Mouse (Mus musculus) retina, postnatal 7 days (tissue): ENCODE results near the gene Dars.
"Not testable (repeated sequence)": the region's sequence is repeated elsewhere in the genome, so short reads cannot be mapped to it uniquely, and the experiment has no call there.

Experiments used
- DNase-seq: peaks from one replicate; pipeline ENCODE4 v3.0.0-alpha.2; 2012; ENCODE audit warnings: low read depth, low spot score

The Dars gene

DNA sequence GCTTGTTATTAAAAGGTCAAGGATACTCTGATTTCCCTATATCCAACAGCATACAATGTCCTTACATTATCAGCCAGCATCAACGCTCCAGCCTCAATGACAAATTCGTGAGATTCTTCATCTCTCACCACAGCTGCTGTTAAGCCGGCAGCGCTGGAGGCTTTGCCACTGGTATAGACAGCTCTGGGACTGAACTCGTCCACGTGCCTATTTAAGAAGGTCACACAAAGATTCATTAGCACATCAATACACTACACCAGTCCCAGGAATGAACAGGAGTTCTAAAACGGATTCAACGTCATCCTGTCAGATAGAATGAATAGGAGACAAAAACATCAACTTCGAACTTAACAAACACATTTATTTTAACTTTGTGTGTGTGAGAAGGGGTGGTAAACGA is 72.9 kb downstream of the Dars start:
- DNase-seq, result no peak

DNA sequence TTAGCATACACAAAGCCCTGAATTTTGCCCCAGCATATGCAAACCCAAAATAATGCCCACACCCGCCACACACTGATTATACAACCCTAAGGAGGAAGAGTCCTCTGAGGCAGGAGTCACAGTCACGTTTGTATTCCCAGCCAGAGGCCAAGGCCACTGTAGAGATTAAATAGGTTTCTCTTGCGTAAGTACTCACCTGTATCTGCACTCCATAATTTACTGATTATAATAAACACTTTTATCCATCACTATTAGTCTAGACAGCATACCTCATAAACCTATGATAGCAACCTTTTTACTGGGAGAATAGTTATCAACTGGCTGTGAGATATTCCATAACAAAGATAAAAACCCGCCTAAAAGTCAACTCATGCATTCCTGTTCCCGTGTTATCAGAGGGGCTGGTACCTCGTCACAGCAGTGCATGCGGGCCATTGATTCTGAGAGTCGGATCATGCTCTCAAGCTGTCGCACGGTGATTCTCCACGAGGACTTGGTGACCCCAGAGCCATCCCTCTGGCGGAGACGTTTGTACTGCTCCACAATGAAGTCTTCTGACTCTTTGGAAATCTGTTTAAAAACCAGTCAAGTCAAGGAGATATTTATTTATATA is 79.4 kb downstream of the Dars start:
- no peak for DNase-seq

DNA sequence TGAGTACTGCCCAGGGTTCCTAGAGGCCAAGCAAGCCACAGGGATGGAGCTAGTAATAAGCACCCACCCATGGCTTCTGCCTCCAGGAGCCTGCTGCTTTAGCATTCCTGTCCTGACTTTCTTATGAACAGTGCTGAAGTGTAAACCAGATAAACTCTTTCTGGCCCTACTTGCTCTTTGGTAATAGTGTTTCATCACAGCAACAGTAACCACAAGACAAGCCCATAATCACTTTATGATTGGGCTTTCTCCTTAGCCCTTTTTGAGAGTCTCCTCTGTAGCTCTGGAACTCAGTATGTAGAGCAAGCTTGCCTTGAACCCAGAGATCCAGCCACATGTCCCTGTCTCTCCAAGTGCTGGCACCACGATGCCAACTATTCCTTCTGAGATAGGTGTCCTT is 86.9 kb downstream of the Dars start:
- DNase-seq, result no peak

DNA sequence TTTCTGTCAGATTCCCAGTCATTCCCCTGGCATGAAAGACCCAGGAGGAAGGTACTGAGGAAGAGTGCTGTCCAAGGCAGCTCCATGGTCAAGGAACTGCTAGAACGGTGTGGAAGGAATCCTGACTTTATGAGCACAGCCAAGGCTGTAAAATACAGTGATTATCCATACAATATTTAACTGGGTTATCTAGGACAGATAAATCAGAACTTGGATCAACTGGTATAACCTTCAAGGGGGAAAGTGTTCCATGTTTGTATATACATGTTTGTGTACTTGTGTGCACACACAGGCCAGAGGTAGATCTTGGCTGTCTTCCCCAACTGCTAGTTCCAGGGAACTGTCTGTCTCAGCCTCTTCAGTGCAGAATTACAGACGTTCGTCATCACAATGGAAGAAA is 89.0 kb downstream of the Dars start, which contains the start of gene Lct:
Gene Lct, minus strand, starts transcription at position 101 of the 400 bp plus-strand sequence.
- DNase-seq, result no peak

DNA sequence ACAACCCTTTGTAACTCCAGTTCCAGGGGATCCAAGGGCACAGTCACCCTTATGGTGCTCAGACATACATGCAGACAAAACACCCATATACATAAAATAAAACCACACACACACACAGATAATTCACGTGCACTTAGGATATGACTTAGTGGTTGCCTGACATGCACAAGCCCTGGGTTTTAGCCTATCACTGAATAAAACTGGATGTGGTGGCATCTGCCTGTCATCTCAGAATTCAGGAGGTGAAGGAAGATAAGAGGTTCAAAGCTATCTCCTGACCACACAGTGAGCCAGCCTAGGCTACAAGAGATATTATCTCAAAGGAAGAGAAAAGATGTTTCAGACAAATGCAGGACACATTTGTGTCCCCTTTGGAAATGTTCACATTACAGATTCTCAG is 90.0 kb downstream of the Dars start:
- no peak for DNase-seq

DNA sequence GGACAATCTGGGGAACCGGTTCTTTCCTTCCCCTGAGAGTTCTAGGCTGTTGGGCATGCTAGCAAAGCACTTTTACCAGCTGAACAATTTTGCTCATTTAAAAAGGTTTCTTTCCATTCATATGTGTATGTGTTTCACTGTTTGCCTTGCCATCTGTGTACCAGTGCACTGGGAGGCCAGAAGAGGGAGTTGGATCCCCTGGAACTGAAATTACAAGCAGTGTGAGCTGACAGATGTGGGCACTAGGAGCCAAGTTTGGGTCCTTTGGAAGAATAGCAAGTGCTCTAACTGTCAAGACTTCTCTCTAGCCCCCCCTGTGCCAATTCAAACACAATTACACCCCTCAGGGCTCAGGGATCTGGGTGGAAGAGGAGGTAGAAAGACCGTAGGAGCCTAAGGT is 92.4 kb downstream of the Dars start:
- DNase-seq, result no peak

DNA sequence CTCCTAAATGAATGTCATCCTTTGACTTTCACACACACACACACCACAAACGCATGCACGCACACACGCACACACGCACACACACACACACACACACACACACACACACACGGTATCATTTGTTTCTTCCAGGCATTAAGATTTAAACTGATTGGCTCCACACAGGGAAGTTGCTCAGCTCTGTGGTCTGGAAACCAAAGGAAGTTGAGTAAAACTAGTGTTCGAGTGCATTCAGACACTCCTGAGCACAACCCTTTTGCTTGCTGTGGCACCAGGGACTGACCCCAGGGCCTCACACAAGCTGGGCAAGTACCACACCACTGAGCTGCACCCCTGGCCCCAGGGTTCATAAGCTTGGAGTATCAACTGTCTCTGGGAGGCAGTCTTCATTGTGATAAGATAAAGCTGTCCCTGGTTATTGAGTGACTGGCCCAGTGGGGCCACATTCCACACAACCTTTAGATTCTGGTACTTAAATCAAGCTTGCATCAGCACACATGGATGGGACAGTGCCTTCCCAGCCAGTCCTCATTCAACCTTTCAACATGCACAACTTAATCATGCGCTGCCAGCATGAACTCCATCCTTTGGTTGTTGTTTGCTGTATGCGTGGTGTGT is 94.0 kb downstream of the Dars start:
- no peak for DNase-seq

DNA sequence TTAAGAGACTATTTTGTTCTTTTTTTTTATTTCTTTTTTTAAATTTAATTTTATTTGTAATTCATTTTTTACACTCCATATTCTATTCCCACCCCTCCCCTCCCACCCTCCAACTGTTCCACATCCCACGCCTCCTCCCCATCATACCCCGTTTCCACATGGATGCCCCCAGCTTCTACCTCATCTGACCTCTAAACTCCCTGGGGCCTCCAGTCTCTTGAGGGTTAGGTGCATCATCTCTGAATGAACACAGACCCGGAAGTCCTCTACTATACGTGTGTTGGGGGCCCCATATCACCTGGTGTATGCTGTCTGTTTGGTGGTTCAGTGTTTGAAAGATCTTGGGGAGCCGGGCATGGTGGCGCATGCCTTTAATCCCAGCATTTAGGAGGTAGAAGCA is 97.9 kb downstream of the Dars start:
- not testable (repeated sequence) for DNase-seq

DNA sequence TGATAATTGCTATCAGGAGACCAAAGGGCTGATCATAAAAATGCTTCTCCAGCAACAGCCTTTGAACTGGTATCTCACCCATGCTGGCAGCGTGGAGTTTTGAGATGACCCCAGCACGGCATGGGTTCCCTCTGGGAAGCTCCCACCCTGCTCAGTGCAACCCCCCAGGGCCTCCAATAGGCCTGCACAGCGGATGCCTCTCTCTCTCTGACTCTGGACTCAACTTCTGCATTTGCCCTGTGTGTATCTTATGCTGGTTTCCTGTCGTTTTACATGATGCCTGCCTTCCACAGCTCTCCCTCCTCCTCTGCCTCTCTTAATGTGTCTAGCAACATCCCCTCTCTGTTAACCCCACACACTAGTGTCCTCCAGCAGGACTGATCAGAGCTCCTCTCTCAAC is 102.5 kb downstream of the Dars start:
- DNase-seq, result no peak
